Mouse (Mus musculus) CH12.LX (cell line): ENCODE measurements around the gene Fut11. TPM values are rescaled to one million over a fixed set of nuclear protein-coding genes. Genes with fewer than 3 reads are reported as not detected.

ENCODE experiments used
- DNase-seq: peaks from one replicate; pipeline ENCODE4 v3.0.0-alpha.2; 2013; ENCODE audit errors: extremely low read depth
- H3K27ac ChIP-seq: 2 replicates; pipeline ENCODE4 v1.5.1; 2012; ENCODE audit warnings: low read depth, mild to moderate bottlenecking, control low read depth, moderate library complexity; ENCODE audit not compliant: insufficient read depth
- H3K27me3 ChIP-seq: replicated peaks from 2 replicates; pipeline ENCODE3; 2012; ENCODE audit warnings: inconsistent platforms
- H3K36me3 ChIP-seq, 2 experiments: replicated peaks in 1 of 2; 2 replicates each; pipeline versions ENCODE3 to v1.6.1; 2012; ENCODE audit warnings: inconsistent platforms in 1 of 2, low read length in 1 of 2, mild to moderate bottlenecking in 1 of 2, mixed read lengths in 1 of 2, moderate library complexity in 1 of 2; ENCODE audit not compliant: control insufficient read depth in 1 of 2, insufficient read depth in 1 of 2
- H3K4me1 ChIP-seq, 2 experiments: 2 replicates each; pipeline ENCODE4 v1.6.1; 2012; ENCODE audit warnings: inconsistent platforms in 1 of 2, moderate library complexity in 1 of 2; ENCODE audit not compliant: insufficient read depth in 2 of 2, control insufficient read depth in 1 of 2
- H3K4me2 ChIP-seq: 2 replicates; pipeline ENCODE4 v1.6.1; 2012; ENCODE audit warnings: low read depth, mild to moderate bottlenecking, control low read depth; ENCODE audit not compliant: poor library complexity, insufficient read depth, severe bottlenecking
- H3K4me3 ChIP-seq, 3 experiments: fragments of 150-350 bp in 1 of 3; sonication (generic) in 1 of 3; replicated peaks in 1 of 3; 2 replicates each; pipeline versions ENCODE3 to v1.5.1; 2011 to 2012; ENCODE audit warnings: low read depth in 2 of 3, low read length in 2 of 3, mild to moderate bottlenecking in 2 of 3, moderate library complexity in 2 of 3, control low read depth in 1 of 3, improper control_type of control experiment in 1 of 3, inconsistent platforms in 1 of 3, mixed read lengths in 1 of 3; ENCODE audit not compliant: poor library complexity in 1 of 3
- H3K79me2 ChIP-seq: replicated peaks from 2 replicates; pipeline ENCODE4 v1.6.1; 2012; ENCODE audit warnings: mild to moderate bottlenecking, moderate library complexity; ENCODE audit not compliant: control insufficient read depth, poor library complexity, insufficient read depth, severe bottlenecking; ENCODE audit errors: extremely low read depth
- H3K9ac ChIP-seq: 2 replicates; pipeline ENCODE4 v1.6.1; 2012; ENCODE audit warnings: low read depth, mild to moderate bottlenecking, control low read depth, moderate library complexity; ENCODE audit not compliant: insufficient read depth
- H3K9me3 ChIP-seq: replicated peaks from 2 replicates; pipeline ENCODE3; 2012; ENCODE audit warnings: low read length, inconsistent platforms, mixed read lengths
- CHD2 ChIP-seq: IDR thresholded peaks from 2 replicates; pipeline ENCODE4 v1.6.1; 2011; ENCODE audit warnings: low read length, improper control_type of control experiment
- CTCF ChIP-seq, 2 experiments: IDR thresholded peaks in 1 of 2; conservative IDR thresholded peaks in 1 of 2; 2 replicates each; pipeline ENCODE4 v1.5.1; 2011 to 2012; ENCODE audit warnings: low read depth in 2 of 2, low read length in 2 of 2, improper control_type of control experiment in 1 of 2, inconsistent platforms in 1 of 2, mild to moderate bottlenecking in 1 of 2, moderate library complexity in 1 of 2
- E2F4 ChIP-seq: IDR thresholded peaks from 2 replicates; pipeline ENCODE4 v1.6.1; 2011; ENCODE audit warnings: low read depth, low read length, improper control_type of control experiment; ENCODE audit not compliant: insufficient replicate concordance
- ELF1 ChIP-seq: IDR thresholded peaks from 2 replicates; pipeline ENCODE4 v1.6.1; 2014; ENCODE audit warnings: low read depth, mild to moderate bottlenecking, inconsistent platforms, low read length, improper control_type of control experiment
- ETS1 ChIP-seq: conservative IDR thresholded peaks from 2 replicates; pipeline ENCODE4 v1.6.1; 2012; ENCODE audit warnings: low read depth, mild to moderate bottlenecking, inconsistent platforms, low read length, improper control_type of control experiment, moderate library complexity
- JUND ChIP-seq: conservative IDR thresholded peaks from 2 replicates; pipeline ENCODE4 v1.6.1; 2011; ENCODE audit warnings: low read depth, low read length, improper control_type of control experiment
- MAFK ChIP-seq: IDR thresholded peaks from 2 replicates; pipeline ENCODE4 v1.6.1; 2011; ENCODE audit warnings: low read length, improper control_type of control experiment; ENCODE audit not compliant: insufficient replicate concordance
- MAX ChIP-seq: IDR thresholded peaks from 2 replicates; pipeline ENCODE4 v1.6.1; 2011; ENCODE audit warnings: low read length, improper control_type of control experiment
- MAZ ChIP-seq: IDR thresholded peaks from 2 replicates; pipeline ENCODE4 v1.6.1; 2012; ENCODE audit warnings: low read depth, mild to moderate bottlenecking, inconsistent platforms, low read length, improper control_type of control experiment, moderate library complexity
- MYC ChIP-seq: IDR thresholded peaks from 2 replicates; pipeline ENCODE4 v1.6.1; 2011; ENCODE audit warnings: low read depth, mild to moderate bottlenecking, improper control_type of control experiment, low read length
- NRF1 ChIP-seq: IDR thresholded peaks from 2 replicates; pipeline ENCODE4 v1.6.1; 2014; ENCODE audit warnings: low read depth, mild to moderate bottlenecking, inconsistent platforms, low read length, improper control_type of control experiment, moderate library complexity
- POLR2A ChIP-seq: IDR thresholded peaks from 2 replicates; pipeline ENCODE4 v1.6.1; 2011; ENCODE audit warnings: low read depth, mild to moderate bottlenecking, improper control_type of control experiment, low read length
- RAD21 ChIP-seq: IDR thresholded peaks from 2 replicates; pipeline ENCODE4 v1.6.1; 2011; ENCODE audit warnings: low read depth, mild to moderate bottlenecking, low read length, improper control_type of control experiment, moderate library complexity
- RCOR1 ChIP-seq: conservative IDR thresholded peaks from 2 replicates; pipeline ENCODE4 v1.6.1; 2012; ENCODE audit warnings: low read depth, mild to moderate bottlenecking, inconsistent platforms, low read length, improper control_type of control experiment
- TBP ChIP-seq: conservative IDR thresholded peaks from 2 replicates; pipeline ENCODE4 v1.6.1; 2011; ENCODE audit warnings: low read depth, low read length, improper control_type of control experiment
- TCF12 ChIP-seq: IDR thresholded peaks from 2 replicates; pipeline ENCODE4 v1.6.1; 2014; ENCODE audit warnings: low read depth, mild to moderate bottlenecking, inconsistent platforms, low read length, improper control_type of control experiment
- USF2 ChIP-seq: conservative IDR thresholded peaks from 2 replicates; pipeline ENCODE4 v1.6.1; 2011; ENCODE audit warnings: low read depth, low read length, improper control_type of control experiment
- dilution Hi-C: fragments of 300-500 bp; cut with MboI; formaldehyde crosslinking; loops from 2 replicates; pipeline ENCODE4 v1.14.3; 2020; ENCODE audit warnings: low sequenced_read_pairs; ENCODE audit not compliant: extremely low pct_unique_long_range_greater_than_20kb, extremely low pct_ligation_motif_present
- in situ Hi-C: fragments of 300-500 bp; cut with MboI; formaldehyde crosslinking; loops from 3 replicates; pipeline ENCODE4 v1.14.3; 2019; ENCODE audit warnings: low sequenced_read_pairs, low pct_ligation_motif_present, low pct_unique_long_range_greater_than_20kb, mixed read lengths
- polyA plus RNA-seq: library from polyadenylated mRNA; unstranded; fragments of >175 nt; gene quantifications from 2 replicates; pipeline ENCODE4 v1.2.1, GENCODE M21; 2012; ENCODE audit warnings: low read depth; ENCODE audit not compliant: insufficient read length
- total RNA-seq, 2 experiments: library from RNA; depleted of rRNA; stranded (reverse); fragments of 300-350 nt in 1 of 2; fragments of >200 nt in 1 of 2; gene quantifications; 2 replicates each; pipeline ENCODE4 v1.2.3; 2012 to 2014

Gene Fut11
- total and polyA plus RNA-seq, 3 experiments: 2.9 to 3.8 (median 3.7) TPM

- dilution Hi-C loops: no loop called here
- Histone ChIP-seq H3K9me3 (no peaks in the 10 kb centered on the region), H3K4me1 (peaks cover 0 to 11% of the 10 kb centered on the region in 2 experiments; a peak in 2 of 4 replicates), H3K9ac (no peak overlapping the region), H3K4me2 (no peak overlapping the region), H3K27ac (no peak overlapping the region), H3K36me3 (peaks cover 42 to 78% of the 10 kb centered on the region in 2 experiments), H3K4me3 (no peak overlapping the region), H3K79me2 (no peaks in the 10 kb centered on the region), H3K27me3 (no peaks in the 10 kb centered on the region)
- TF ChIP-seq NRF1: no peak
- TF ChIP-seq POLR2A: no peak
- TF ChIP-seq RAD21: no peak
- no peak for TF ChIP-seq MAFK
- TF ChIP-seq ETS1: no peak
- TF ChIP-seq CTCF (conservative IDR thresholded peaks at IDR 0.05 in 1 of 2, IDR thresholded peaks at IDR 0.05 in 1 of 2; ENCODE audit: low read depth in 2 of 2, low read length in 2 of 2): no peak
- TF ChIP-seq TBP: no peak
- no peak for TF ChIP-seq USF2
- no peak for DNase-seq
- in situ Hi-C loops: no loop called here
These were observed 43.7 kb downstream of the Fut11 start for GRCm38 (mm10) chr14:20738511-20738910.

- Histone ChIP-seq H3K9me3 (no peaks in the 10 kb centered on the region), H3K4me3 (no peak overlapping the region), H3K9ac (no peak overlapping the region), H3K36me3 (peaks cover 43 to 92% of the 10 kb centered on the region in 2 experiments), H3K79me2 (no peaks in the 10 kb centered on the region), H3K4me2 (no peak overlapping the region)
- dilution Hi-C loops: no loop called here
- in situ Hi-C loops: no loop called here
- DNase-seq: no peak
- no peak for TF ChIP-seq MYC
- TF ChIP-seq, all 38 proteins: peak for 0
- H3K27ac ChIP-seq: no peak overlapping the region
- H3K4me1 ChIP-seq: no peaks in the 10 kb centered on the region
- H3K27me3 ChIP-seq: no peaks in the 10 kb centered on the region
These were observed 46.5 kb downstream of the Fut11 start for GRCm38 (mm10) chr14:20741301-20741700.

GRCm38 (mm10) chr14:20743614-20744013, 48.8 kb downstream of the Fut11 start:
- no peaks in the 10 kb centered on the region for H3K4me1 ChIP-seq
- no peak for DNase-seq
- dilution Hi-C loops (no loop called here), in situ Hi-C loops (no loop called here)
- no peaks in the 10 kb centered on the region for H3K79me2 ChIP-seq
- no peak overlapping the region for H3K4me3 ChIP-seq
- H3K9me3 ChIP-seq: no peaks in the 10 kb centered on the region
- no peak overlapping the region for H3K9ac ChIP-seq
- TF ChIP-seq CHD2 (no peak), JUND (no peak), MAZ (no peak), RCOR1 (no peak), POLR2A (no peak), TCF12 (no peak), MYC (no peak), E2F4 (no peak), ELF1 (no peak), MAX (no peak), ETS1 (no peak)
- peaks cover 40 to 95% of the 10 kb centered on the region in 2 experiments for H3K36me3 ChIP-seq
- no peak overlapping the region for H3K4me2 ChIP-seq
- H3K27ac ChIP-seq: no peak overlapping the region
- H3K27me3 ChIP-seq: no peaks in the 10 kb centered on the region
